Mouse (Mus musculus) forebrain, embryonic 10.5 days (tissue): ENCODE measurements around the gene Ankef1. TPM values are rescaled to one million over a fixed set of nuclear protein-coding genes. Genes with fewer than 3 reads are reported as not detected.

Source experiments
- polyA plus RNA-seq: library from polyadenylated mRNA; unstranded; fragments of >200 nt; fragmentation: Nextera tagmentation; extraction: Ambion mirVana; gene quantifications from 2 replicates; pipeline ENCODE4 v1.2.1, GENCODE M21; 2016

Ankef1 gene
- polyA plus RNA-seq, 1 experiment from 2014 or later, result 0.79 TPM

Other genes with a start within 250 kb of the Ankef1 start
- gene Pak7, start 113.9 kb upstream of the Ankef1 start, polyA plus RNA-seq, result 1.8 and 2.8 TPM in 2 replicates
- gene Snap25, start 211.5 kb downstream of the Ankef1 start, polyA plus RNA-seq, result 3.6 and 4.7 TPM in 2 replicates